Mouse (Mus musculus) T-helper 2 cell (primary cell): ENCODE measurements around the gene Defa37.
"Not testable (repeated sequence)": the region's sequence is repeated elsewhere in the genome, so short reads cannot be mapped to it uniquely, and the experiment has no call there.

ENCODE experiments used
- in situ Hi-C: fragments of 300-600 bp; cut with MboI, MseI; formaldehyde crosslinking; loops from one replicate; pipeline ENCODE4 v1.15.1; 2025; ENCODE audit warnings: high pct_unique_total_duplicates

The Defa37 gene

GRCm38 (mm10) chr8:21565086-21565485 lies at the start of gene Defa37:
TSS of gene Defa37 (plus strand) at chr8:21565386.
- in situ Hi-C loops = not testable (repeated sequence)

GRCm38 (mm10) chr8:21528732-21529131 lies 36.5 kb upstream of the Defa37 start, which contains the start of gene Defa32:
TSS of gene Defa32 (plus strand) at chr8:21529032.
- in situ Hi-C loops = not testable (repeated sequence)

GRCm38 (mm10) chr8:21582706-21583105 lies 17.5 kb downstream of the Defa37 start, which contains the start of gene Defa28:
TSS of gene Defa28 (plus strand) at chr8:21583006.
- in situ Hi-C loops = not testable (repeated sequence)

- in situ Hi-C loops = not testable (repeated sequence)
These were observed 29.2 kb downstream of the Defa37 start, which contains the start of gene Gm7861 for GRCm38 (mm10) chr8:21594408-21594807. TSS of gene Gm7861 (minus strand) at chr8:21594508.
